Mouse (Mus musculus): Measurements from ENCODE around the gene Myadm.
"Not testable (repeated sequence)": the region's sequence is repeated elsewhere in the genome, so short reads cannot be mapped to it uniquely, and the experiment has no call there.

The Myadm gene

DNA sequence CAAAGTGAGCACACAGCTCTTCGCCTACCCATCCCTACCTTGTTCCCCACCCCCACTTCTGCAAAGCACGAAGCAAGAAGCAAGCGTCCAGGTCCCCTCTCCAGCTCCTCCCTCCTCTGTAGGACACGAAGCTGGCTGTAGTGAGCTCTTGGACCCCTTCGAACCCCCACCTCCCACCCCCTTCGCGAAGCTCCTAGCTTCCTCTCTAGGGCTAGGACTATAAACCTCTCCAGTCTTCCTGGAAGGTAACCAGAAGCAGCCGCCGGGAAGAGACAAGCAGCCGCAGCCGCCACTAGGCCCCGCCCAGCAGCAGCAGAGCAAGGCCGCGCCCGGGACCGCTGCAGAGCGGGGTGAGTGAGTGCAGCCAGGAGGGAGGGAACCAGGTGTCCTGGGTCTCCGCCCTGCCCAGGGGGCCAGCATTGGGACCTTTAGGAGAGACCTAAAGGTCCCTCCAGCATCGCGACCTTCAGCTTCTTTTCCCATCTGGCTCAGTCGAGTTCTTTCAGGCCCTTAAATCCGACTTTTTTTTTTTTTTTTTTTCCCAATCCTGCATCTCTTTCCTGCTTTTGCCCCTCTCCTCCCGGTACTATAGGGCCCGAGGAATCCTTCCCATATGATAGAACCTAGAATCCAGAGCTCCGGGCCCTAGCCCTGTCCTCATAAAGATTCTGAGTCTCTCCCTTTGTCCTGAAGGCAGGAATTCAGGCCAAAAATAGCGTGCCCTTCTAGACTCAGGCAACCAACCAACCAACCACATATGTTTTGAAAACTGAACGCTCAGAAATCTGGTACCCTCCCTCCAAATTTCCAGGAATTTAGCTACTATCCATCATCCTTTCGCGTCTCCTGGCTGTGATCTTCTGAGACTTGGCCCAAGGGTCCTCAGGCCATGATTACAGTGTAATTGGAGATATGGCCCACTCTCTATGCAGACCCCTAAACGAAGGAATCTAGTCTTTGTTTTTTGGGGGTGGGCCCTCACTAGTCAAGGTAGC is at the start of gene Myadm, which contains the start of gene Prkcg:
Gene Myadm (plus strand): TSS at position 105 of the 995 bp plus-strand sequence.
Gene Prkcg (plus strand): TSS at position 204 of the 995 bp plus-strand sequence.
- DNase-seq (ENCODE audit: low read depth, low spot score) = peak; percentile 88

DNA sequence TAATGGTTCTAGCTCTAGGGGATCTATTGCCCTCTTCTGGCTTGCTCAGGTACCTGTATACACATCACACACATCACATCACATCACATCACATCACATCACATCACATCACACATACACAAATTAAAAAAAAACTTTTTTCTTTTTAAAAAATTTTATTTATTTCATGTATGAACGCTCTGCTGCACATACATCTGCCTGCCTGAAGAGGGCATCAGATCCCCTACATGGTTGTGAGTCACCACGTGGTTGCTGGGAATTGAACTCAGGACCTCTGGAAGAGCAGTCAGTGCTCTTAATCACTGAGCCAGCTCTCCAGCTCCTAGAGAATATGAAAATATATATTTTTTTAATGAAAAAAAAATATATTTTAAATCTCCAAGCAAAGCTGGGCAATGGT is 49.7 kb upstream of the Myadm start:
- DNase-seq (ENCODE audit: low read depth, low spot score) = peak; percentile 51

DNA sequence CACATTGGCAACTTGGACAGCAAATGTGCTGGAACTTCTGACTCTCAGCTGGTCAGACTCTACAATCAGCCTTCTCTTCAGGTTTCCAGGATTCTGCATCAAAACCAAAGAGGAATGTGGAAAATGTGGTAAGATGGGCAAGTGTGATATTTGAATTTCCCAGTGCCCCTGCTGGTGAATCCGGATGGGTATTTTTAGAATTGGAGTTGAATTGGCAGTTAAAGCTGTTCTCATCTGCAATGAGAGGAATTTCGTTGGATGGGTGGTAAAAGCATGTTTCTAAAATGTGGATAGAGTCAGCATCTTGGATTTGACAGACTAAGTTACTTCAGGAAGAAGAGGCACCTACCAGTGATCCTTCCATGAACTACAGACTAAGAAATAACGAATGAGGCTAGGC is 28.2 kb upstream of the Myadm start:
- no peak for DNase-seq (ENCODE audit: low read depth, low spot score)

DNA sequence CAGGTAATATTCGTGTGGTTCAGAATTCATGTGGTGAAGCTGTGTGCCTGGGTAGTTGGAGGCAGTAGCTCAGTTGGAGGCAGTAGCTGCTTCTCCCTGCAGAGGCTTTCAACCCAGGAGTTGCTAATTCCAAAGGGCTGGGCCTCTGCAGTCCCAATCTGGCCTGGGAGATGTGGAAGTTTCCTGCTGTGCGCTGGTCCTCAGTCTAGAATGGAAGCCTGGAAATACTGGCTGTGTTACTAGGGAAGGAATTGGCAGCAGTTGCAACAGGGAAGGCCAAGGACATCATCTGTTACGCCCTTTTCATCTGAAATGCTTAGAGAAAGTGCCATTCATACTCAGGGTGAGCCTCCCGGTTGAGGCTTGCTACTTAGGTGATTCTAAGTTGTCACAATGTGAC is 27.4 kb upstream of the Myadm start:
- peak; percentile 84 for DNase-seq (ENCODE audit: low read depth, low spot score)

DNA sequence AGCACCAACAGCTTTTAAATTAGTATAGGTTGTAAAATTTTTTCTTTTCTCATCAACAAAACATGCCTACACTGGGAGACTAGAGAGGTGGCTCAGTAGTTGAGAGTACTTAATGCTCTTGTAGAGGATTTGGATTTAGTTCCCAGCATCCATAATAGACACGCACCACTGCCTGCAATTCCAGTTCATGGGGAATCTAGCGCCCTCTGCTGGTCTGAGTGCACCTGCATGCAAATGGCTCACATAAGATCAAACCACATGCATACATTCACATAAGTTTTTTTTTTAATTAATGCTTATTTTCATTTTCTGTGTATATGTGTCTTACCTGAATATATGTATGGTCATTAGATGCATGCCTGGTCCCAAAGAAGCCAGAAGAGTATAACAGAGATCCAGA is 26.1 kb upstream of the Myadm start:
- DNase-seq (ENCODE audit: low read depth, low spot score) = peak; percentile 89

DNA sequence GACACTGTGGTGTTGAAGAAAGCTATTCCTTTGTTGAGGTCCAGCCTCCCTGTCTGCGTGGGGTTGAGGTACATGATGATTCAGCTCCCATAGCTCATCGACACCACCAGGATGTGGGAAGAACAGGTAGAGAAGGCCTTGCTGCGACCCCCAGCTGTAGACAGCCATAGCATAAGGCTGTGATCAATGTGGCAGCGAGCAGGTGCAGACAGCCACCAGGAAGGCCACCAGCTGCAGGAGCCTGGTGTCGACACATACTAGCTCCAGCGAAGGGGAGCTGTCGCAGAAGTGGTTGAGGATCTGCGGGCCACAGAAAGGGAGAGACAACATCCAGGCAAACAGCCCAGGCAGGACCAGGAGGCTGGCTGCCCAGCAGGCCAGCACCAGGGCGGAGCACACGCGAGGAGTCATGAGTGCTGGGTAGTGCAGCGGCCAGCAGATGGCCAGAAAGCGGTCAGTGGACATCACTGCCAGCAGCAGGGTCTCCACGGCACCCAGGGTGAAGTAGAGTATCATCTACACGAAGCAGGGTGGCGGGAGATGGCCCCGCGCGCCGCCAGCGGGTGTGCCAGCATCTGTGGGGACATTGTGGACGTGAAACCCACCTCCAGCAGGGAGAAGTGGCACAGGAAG is 24.4 kb upstream of the Myadm start:
- no peak for DNase-seq (ENCODE audit: low read depth, low spot score)

DNA sequence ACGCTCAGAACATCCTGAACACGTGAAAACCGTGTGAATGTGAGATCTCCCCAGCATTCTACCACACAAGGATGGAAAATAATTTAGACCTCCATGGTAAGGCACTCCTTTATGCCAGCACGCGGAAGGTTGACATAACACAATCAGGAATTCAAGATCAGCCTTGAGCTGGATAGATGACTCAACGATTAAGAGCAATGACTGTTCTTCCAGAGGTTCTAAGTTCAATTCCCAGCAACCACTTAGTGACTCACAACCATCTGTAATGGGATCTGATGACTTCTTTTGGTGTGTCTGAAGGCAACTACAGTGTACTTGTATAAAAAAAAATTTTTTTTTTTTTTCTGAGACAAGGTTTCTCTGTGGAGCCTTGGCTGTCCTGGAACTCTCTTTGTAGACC is 23.6 kb upstream of the Myadm start:
- peak; percentile 47 for DNase-seq (ENCODE audit: low read depth, low spot score)

DNA sequence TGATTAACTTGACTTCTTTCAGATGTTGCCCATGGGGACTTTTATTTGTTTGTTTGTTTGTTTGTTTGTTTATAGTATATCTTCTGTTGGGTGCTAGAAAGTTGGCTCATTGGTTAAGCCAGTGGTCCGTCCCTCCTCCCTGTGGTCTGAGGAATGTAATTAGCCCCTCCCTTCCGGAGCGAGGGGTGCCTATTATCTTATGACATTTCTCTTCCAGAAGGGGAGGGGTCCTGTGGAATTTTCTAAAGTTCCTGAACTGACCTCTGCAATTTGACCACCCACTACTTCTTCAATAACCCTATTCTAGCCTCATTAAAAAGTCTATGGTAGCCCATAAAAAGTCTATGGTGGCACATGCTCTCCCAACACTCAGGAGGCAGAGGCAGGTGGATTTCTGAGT is 21.6 kb upstream of the Myadm start:
- DNase-seq (ENCODE audit: low read depth, low spot score) = peak; percentile 94

DNA sequence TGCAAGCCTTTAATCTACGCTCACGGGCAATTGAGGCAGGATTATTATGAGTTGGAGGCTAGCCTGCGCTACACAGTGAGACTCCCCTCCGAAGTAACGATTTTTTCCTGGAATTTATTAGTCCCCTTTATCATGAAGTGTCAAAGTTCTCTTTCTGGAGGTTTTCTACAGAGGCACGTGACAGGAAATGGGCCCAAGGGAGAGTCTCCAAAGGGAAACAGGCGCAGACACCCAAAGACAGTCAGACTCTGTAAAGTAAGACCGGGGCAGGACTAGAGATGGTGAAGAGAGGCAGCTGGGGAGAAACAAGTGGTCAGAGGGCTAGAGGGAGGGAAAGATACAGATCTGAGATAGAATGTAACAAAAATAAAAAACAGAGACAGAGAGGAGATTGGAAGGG is 21.0 kb upstream of the Myadm start:
- DNase-seq (ENCODE audit: low read depth, low spot score) = peak; percentile 66

DNA sequence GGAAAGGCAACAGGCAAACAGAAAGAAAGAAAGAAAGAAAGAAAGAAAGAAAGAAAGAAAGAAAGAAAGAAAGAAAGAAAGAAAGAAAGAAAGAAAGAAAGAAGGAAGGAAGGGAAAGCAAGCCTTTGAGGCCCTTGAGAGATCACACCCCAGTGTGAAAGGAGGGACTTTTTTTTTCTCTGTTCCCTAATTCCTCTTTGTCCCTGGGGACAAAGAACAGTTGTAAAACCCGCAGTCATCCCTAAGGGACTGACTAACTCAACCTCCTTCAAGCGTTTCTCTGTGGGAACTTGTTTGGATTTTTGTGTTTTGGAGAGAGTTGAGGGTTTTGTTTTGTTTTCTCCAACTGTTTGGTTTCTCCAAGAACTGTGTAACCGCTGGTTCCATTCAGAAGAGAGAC is 20.6 kb upstream of the Myadm start:
- DNase-seq (ENCODE audit: low read depth, low spot score) = peak; percentile 46

DNA sequence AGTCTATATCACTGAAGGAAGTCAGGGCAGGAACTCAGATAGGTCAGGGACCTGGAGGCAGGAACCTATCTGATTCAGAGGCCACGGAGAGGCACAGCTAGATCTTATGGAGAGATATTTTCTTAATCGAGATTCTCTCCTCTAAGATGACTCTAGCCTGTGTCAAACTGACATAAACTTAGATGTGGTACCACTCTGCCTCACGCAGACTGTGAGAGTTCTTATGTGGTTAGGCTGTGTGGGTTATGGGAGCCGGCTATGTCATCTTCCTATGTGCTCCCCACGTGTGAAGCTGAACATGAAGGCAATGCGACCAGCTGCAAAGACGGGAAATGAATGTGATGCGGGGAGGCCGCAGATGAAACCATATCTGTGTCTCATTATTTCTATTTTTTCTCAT is 16.7 kb upstream of the Myadm start:
- DNase-seq (ENCODE audit: low read depth, low spot score) = no peak

DNA sequence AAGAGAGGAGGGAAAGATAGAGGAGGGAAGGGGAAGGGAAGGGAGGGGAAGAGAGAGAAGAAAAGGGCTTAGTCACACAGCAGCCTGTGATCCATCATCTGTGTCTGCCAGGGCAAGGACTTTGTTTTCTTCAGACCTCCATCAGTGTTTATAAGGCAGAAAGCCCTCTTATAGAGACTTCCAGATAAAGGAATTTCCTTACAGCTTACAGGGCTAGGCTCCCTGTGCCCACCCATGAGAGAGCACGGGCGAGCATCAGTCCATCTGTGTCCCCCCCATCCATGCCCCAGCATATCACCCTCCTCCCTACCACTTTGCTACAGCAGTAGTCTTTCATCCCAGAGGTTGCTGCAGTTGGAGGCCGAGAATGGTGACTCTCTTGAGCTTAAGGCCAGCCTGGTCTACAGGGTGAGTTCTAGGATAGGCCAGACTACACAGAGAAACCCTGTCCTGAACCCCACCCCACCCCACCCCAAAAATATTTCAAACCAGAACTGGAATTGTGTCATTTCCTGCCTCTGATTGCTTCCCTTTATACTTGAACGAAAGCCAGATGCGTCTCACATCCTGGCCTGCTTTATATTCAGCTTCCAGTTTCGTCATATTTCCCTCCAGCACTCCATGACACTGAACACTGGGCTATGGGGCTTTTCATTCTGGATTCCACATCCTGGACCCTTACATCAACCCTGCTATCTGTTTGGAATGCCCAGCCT is 13.3 kb upstream of the Myadm start:
- no peak for DNase-seq (ENCODE audit: low read depth, low spot score)

DNA sequence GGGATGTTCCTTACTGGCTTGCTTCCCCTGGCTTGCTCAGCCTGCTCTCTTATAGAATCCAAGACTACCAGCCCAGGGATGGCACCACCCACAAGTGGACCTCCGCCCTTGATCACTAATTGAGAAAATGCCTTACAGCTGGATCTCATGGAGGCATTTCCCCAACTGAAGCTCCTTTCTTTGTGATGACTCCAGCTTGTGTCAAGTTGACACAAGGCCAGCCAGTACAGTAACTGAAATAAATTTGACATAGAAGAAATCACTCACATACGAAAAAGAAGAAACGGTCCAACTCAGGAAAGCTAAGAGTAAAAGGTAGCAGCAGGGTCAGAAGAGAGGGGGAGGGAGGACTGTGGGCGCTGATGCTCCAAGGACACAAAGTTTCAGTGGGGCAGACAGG is 12.1 kb upstream of the Myadm start:
- not testable (repeated sequence) for DNase-seq (ENCODE audit: low read depth, low spot score)

DNA sequence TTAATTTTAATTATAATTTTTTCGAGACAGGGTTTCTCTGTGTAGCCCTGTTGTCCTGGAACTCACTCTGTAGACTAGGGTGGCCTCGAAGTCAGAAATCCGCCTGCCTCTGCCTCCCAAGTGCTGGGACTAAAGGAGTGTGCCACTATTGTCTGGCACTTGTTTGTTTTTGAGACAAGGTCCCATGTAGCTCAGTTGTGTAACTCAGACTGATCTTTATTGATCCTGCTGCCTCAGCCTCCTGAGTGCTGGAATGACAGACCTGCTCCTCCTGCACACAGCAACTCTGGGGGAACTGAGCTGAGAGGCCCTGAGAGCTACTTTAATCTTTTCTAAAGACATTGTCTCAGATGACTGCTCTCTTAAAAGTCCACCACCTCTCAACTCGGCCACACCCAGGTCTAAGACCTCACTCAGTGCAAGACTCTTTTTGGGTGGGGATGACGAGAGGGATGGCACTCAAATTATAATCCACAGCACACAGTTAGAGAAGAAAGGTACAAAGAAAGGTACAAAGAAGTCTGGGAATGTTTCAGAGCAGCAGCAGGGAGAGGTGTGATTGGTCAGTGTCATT is 8.7 kb upstream of the Myadm start:
- DNase-seq (ENCODE audit: low read depth, low spot score) = no peak

DNA sequence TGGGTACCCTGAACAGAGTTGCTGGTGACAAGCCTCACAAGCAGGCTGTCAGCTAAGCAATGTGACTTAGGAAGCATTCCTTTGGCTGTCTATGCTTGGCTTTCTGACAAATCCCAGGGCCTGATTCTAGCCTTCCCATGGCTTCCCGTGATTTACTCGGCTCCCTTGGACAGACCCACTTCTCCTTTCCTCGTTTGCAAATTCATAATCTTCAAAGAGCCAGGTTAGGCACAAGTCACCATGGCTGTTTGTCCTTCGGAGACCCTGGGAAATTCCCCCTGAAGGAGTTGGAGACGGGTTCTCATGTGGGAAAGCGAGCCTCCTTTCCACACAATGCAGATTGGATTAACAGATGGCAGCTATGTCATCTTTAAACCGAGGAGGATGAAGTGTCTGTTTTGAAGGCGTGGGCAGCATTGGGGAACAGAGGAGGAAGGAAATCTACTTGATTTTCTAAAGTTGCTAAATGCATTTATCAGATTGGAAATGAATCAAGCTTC is 8.2 kb upstream of the Myadm start:
- no peak for DNase-seq (ENCODE audit: low read depth, low spot score)

DNA sequence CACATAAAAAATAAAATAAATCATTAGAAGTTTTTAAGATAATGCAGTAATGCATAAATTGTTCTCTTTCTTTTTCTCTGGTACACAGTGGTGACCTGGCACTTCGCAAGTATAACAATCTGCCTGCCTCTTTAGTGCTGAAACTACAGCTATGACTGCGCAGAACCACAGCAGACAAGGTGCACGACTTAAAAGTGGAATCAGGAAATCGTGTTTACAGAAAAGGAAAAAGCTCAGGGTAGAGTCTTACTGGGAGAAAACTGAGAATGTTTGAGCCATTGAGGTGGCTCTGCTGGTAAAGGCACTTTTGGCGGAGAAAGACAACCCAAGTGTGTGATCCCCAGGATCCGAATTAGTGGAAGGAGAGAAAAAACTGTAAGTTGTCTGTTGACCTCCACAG is 7.1 kb upstream of the Myadm start:
- no peak for DNase-seq (ENCODE audit: low read depth, low spot score)

DNA sequence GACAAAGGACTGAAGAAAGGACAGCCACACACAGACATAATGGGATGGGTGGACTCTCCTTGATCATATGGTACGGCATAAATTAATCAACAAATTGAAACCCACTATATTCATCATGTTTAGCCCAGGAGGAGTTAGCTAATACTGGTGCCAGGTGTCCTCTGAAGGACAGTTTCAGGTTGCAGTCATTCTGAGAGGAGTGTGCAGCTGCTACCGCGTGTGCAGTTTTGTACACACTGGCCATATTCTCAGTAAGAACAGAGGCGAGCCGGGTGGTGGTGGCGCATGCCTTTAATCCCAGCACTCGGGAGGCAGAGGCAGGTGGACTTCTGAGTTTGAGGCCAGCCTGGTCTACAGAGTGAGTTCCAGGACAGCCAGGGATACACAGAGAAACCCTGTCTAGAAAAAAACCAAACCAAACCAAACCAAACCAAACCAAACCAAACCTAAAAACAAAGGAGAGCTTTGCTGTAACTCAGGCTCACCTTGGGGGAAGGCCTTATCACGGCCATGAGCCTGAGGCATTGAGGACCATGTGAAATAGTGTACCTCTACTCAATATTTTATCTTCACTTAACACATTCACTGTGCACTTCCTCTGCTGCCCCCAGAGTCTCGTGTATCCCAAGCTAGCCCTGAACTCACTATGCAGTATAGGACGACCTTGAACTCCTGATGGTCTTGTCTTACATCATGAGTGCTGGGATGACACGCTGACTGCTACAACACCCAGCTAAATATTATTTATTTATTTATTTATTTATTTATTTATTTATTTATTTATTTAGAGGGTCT is 5.6 kb upstream of the Myadm start:
- DNase-seq (ENCODE audit: low read depth, low spot score) = no peak

DNA sequence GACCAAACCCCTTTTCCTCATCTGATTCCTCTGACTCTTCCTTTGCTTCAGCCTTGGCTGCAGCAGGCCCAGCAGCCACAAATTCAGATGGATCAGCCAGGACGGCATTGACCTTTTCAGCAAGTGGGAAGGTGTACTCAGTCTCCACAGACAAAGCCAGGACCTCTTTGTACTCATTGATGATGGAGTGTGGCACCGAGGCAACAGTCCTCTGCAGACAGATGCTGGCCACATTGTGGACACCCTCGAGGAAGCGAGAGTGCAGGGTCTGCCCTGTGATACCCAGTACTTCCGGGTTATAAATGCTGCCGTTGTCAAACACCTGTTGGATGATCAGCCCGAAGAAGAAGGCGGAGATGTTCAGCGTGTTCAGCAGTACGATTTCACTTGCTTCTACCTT is 4.3 kb upstream of the Myadm start:
- DNase-seq (ENCODE audit: low read depth, low spot score) = no peak

DNA sequence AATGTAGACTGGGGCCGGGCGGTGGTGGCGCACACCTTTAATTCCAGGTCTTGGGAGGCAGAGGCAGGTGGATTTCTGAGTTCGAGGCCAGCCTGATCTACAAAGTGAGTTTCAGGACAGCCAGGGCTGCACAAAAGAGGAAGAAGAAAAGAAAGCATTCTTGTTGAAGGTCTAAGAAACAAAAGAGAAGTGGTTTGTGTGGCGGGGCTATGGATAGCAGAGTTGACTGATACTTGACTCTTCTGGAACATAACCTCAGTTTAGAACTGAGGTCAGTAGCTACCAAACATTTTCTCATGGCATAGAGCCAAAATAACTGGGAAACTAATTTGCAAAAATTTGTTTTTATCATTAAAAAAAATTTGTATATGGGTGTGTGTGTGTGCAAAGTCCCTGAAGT is 2.8 kb upstream of the Myadm start:
- DNase-seq (ENCODE audit: low read depth, low spot score) = no peak

DNA sequence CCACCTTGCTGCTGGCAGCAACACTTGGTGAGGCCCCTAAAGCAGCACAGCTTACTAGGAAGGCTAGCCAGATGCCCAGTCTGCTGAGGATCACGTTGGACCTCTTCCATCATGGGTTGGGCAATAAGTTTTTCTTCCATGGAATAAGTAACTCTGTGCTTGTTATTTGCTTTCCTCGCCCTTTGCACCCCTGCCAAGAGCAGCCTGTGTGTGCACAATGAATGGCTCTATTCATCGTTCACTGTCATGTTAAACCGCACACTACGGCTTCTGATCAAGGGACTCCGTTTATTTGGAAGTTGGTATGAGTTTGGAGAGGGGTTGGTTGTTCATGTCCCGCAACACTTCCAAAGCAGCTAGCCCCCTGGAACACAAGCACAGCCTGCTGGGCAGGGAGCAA is 1.7 kb upstream of the Myadm start:
- no peak for DNase-seq (ENCODE audit: low read depth, low spot score)

Measured in R1 (cell line).